Mouse (Mus musculus) liver, embryonic 14.5 days (tissue): ENCODE results near the gene Gdf11. TPM values are rescaled to one million over a fixed set of nuclear protein-coding genes. Genes with fewer than 3 reads are reported as not detected.

ENCODE experiments used
- ATAC-seq: fragments of 200-750 bp; cut with Nextera tagmentation; 2 replicates; pipeline ENCODE4 v1.8.0; 2017; ENCODE audit warnings: moderate number of reproducible peaks, mild to moderate bottlenecking, moderate library complexity; ENCODE audit not compliant: insufficient read depth
- DNase-seq, 3 experiments: peaks; one replicate each; pipeline ENCODE4 v3.0.0-alpha.2; 2012 to 2013; ENCODE audit warnings: low read depth in 3 of 3, low spot score in 3 of 3
- H3K27ac ChIP-seq: fragments of 300-500 bp; sonication (generic); 2 replicates; pipeline ENCODE4 v1.5.1; 2014; ENCODE audit warnings: moderate library complexity, mild to moderate bottlenecking, control low read depth, inconsistent platforms
- H3K27me3 ChIP-seq: fragments of 300-500 bp; sonication (generic); 2 replicates; pipeline ENCODE4 v1.6.1; 2014; ENCODE audit warnings: mild to moderate bottlenecking, low read length, moderate library complexity; ENCODE audit not compliant: control insufficient read depth, insufficient read depth
- H3K36me3 ChIP-seq: fragments of 300-500 bp; sonication (generic); replicated peaks from 2 replicates; pipeline ENCODE4 v1.6.1; 2014; ENCODE audit warnings: low read depth; ENCODE audit not compliant: control insufficient read depth, insufficient read depth
- H3K4me1 ChIP-seq, 2 experiments: fragments of 200-500 bp in 1 of 2; fragments of 300-500 bp in 1 of 2; sonication (generic) in 1 of 2; replicated peaks; 2 replicates each; pipeline ENCODE4 v1.6.1; 2012 to 2014; ENCODE audit warnings: antibody characterized with exemption in 1 of 2, inconsistent platforms in 1 of 2, low read length in 1 of 2; ENCODE audit not compliant: control insufficient read depth in 2 of 2, insufficient read depth in 2 of 2
- H3K4me2 ChIP-seq: fragments of 300-500 bp; sonication (generic); 2 replicates; pipeline ENCODE4 v1.6.1; 2014; ENCODE audit warnings: low read depth, mild to moderate bottlenecking, control low read depth, moderate library complexity
- H3K4me3 ChIP-seq, 2 experiments: fragments of 200-500 bp in 1 of 2; fragments of 300-500 bp in 1 of 2; sonication (generic) in 1 of 2; 2 replicates each; pipeline ENCODE4 v1.5.1; 2012 to 2014; ENCODE audit warnings: low read depth in 2 of 2, low read length in 2 of 2, mild to moderate bottlenecking in 2 of 2, control low read depth in 1 of 2, inconsistent platforms in 1 of 2, moderate library complexity in 1 of 2; ENCODE audit not compliant: insufficient read depth in 1 of 2
- H3K9ac ChIP-seq: fragments of 300-500 bp; sonication (generic); replicated peaks from 2 replicates; pipeline ENCODE4 v1.6.1; 2014; ENCODE audit warnings: mild to moderate bottlenecking, control low read depth, moderate library complexity
- H3K9me3 ChIP-seq: fragments of 300-500 bp; sonication (generic); 2 replicates; pipeline ENCODE4 v1.6.1; 2016; ENCODE audit warnings: low read length, mixed read lengths; ENCODE audit not compliant: control insufficient read depth
- CTCF ChIP-seq: IDR thresholded peaks from 2 replicates; pipeline ENCODE4 v1.5.1; 2016; ENCODE audit warnings: antibody characterized with exemption, low read depth, control low read depth
- EP300 ChIP-seq: IDR thresholded peaks from 2 replicates; pipeline ENCODE4 v1.6.1; 2016; ENCODE audit warnings: antibody characterized with exemption, low read depth
- WGBS: fragments of 180-500 bp; shearing (Covaris S2); extraction: QIAGEN DNeasy Blood & Tissue Kit; methylation state at CpG from one replicate; pipeline ENCODE4 v1.1.7; 2014; ENCODE audit not compliant: insufficient replicate concordance; 5-methylcytosine and 5-hydroxymethylcytosine counted together
- polyA plus RNA-seq, 2 experiments: library from polyadenylated mRNA; depleted of rRNA in 1 of 2; stranded (reverse) in 1 of 2; unstranded in 1 of 2; fragments of >200 nt; fragmentation: Nextera tagmentation in 1 of 2; extraction: Ambion mirVana in 1 of 2; gene quantifications; 2 replicates each; pipeline versions ENCODE4 v1.2.1 to v1.2.3; 2012 to 2014

Gdf11 gene
- polyA plus RNA-seq, 2 experiments, result 0.23 to 0.36 TPM

DNA sequence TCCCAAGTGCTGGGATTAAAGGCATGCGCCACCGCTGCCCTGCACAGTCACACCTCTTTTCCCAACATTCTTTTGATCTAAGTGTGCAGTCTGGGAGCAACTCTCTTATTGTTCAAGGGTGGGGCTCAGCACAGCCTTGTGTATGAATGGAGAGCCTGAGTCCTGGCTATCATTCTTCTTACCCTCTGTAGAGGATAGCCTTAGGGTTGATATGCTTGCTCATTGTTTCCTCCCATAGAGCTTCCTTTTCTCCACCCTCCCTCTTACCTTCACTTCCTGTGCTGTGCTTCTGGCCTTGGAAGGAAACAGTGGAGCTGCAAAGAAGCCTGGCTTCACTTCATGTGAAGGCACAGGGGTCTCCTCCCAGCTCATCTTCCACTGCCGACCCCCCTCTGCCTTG, 9.2 kb upstream of the Gdf11 start, which contains the start of gene Cd63:
Gene Cd63 (plus strand): TSS at position 292 of the 400 bp plus-strand sequence.
- ATAC-seq (no peak), DNase-seq (no peak)
- no peaks in the 10 kb centered on the region for H3K9me3 ChIP-seq
- H3K9ac ChIP-seq, result no peak within 1 kb of the TSS
- TF ChIP-seq CTCF, result no peak
- no peak for TF ChIP-seq EP300
- WGBS, result 58% methylated on average over 3 of the region's 3 CpGs
- H3K27me3 ChIP-seq, result peaks cover 14% of the 10 kb centered on the region
- H3K27ac ChIP-seq, result no peak within 1 kb of the TSS
- H3K4me2 ChIP-seq, result no peak within 1 kb of the TSS
- H3K36me3 ChIP-seq, result no peaks in the 10 kb centered on the region
- H3K4me1 ChIP-seq, result 0 out of 4 replicates have a peak, but pooled peaks cover 0 to 3% of the 10 kb centered on the region in 2 experiments
- no peak within 1 kb of the TSS for H3K4me3 ChIP-seq

DNA sequence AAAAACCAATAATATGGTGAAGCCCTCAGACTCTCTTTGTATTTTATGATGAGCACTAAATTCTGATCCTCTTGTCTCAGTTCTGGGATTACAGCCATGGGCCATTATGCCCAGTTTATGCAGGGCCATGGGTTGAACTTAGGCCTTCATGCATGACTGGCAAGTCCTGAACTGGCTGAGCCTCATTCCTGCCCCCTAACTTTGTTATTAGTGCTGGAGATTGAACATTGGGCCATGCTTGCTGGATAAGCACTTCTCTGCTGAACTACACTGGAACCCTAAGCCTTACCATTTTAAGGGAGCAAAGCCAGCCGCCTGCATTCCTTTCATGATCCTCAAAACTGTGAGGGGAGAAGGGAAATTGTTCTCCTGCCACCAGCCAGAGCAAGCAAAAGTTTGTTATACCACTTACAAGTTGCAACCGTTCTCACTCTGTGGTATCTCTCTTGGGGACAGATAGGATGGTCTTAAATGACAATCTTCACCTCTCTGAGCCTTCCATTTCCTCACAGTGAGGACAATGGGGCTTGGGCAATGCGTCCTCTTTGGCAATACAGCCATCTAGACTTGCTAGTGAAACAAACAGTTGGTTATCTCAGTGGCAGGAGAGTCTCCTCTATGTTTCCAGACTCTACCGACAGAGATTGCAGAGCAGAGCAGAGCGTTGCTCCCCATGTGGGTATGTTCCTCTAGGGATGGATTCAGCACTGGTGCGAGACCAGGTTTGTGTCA, 8.4 kb upstream of the Gdf11 start:
- Histone ChIP-seq H3K4me1 (0 out of 4 replicates have a peak, but pooled peaks cover 0 to 5% of the 10 kb centered on the region in 2 experiments), H3K9me3 (no peaks in the 10 kb centered on the region), H3K27me3 (peaks cover 16% of the 10 kb centered on the region), H3K4me3 (no peak overlapping the region), H3K36me3 (no peaks in the 10 kb centered on the region), H3K4me2 (no peak overlapping the region), H3K9ac (no peak overlapping the region), H3K27ac (no peak overlapping the region)
- ATAC-seq (no peak), DNase-seq (no peak)
- no peak for TF ChIP-seq CTCF
- no peak for TF ChIP-seq EP300
- 51% methylated on average over 6 of the region's 6 CpGs for WGBS

DNA sequence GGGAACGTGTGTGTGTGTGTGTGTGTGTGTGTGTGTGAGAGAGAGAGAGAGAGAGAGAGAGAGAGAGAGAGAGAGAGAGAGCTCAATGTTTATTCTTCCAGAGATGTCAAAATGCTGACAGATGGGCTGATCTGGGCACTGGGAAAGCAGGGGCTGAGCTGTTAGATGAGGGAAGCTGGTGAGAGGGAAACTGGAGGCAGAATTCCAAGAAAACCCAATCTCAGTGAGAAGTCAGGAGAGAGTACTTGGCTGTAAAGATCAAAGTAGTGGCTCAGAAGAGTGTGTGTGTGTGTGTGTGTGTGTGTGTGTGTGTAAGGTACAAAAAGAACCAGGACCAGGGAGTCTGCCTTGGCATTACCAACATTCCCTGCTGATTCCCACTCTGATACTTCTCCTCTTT, 6.0 kb upstream of the Gdf11 start:
- 5% methylated on average over 1 of the region's 1 CpGs for WGBS
- H3K4me3 ChIP-seq, result no peak overlapping the region
- H3K27ac ChIP-seq, result no peak overlapping the region
- H3K9me3 ChIP-seq, result no peaks in the 10 kb centered on the region
- H3K27me3 ChIP-seq, result peaks cover 35% of the 10 kb centered on the region
- DNase-seq (no peak), ATAC-seq (no peak)
- H3K4me1 ChIP-seq, result 0 out of 4 replicates have a peak, but pooled peaks cover 0 to 5% of the 10 kb centered on the region in 2 experiments
- H3K9ac ChIP-seq, result no peak overlapping the region
- H3K36me3 ChIP-seq, result no peaks in the 10 kb centered on the region
- TF ChIP-seq EP300, result no peak
- H3K4me2 ChIP-seq, result no peak overlapping the region

DNA sequence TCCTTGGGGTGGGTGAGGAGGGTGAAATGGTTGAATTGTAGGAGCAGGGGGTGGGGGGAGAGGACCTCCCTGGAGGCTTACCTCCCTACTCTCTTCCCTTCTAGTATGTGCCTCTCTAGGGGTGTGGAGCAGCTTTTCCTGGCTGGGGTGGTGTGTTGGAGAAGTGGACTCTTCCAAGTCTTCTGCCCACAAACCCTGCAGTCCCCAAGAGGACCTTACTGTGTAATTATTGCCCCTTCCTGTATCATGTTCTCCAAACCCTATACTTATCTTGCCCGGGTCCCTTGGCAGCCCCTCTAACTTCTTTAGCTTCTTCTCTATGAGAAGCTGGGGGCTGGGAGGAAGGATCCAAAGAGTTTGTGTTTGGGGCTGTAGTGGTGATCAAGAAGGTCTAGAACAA, 5.3 kb upstream of the Gdf11 start:
- 14% methylated on average over 1 of the region's 1 CpGs for WGBS
- Histone ChIP-seq H3K27me3 (peaks cover 42% of the 10 kb centered on the region), H3K27ac (no peak overlapping the region), H3K9ac (no peak overlapping the region), H3K4me2 (no peak overlapping the region), H3K4me3 (no peak overlapping the region), H3K9me3 (no peaks in the 10 kb centered on the region), H3K4me1 (0 out of 4 replicates have a peak, but pooled peaks cover 0 to 5% of the 10 kb centered on the region in 2 experiments), H3K36me3 (no peaks in the 10 kb centered on the region)
- DNase-seq, result no peak
- TF ChIP-seq CTCF, result no peak
- TF ChIP-seq EP300, result no peak
- ATAC-seq, result no peak

DNA sequence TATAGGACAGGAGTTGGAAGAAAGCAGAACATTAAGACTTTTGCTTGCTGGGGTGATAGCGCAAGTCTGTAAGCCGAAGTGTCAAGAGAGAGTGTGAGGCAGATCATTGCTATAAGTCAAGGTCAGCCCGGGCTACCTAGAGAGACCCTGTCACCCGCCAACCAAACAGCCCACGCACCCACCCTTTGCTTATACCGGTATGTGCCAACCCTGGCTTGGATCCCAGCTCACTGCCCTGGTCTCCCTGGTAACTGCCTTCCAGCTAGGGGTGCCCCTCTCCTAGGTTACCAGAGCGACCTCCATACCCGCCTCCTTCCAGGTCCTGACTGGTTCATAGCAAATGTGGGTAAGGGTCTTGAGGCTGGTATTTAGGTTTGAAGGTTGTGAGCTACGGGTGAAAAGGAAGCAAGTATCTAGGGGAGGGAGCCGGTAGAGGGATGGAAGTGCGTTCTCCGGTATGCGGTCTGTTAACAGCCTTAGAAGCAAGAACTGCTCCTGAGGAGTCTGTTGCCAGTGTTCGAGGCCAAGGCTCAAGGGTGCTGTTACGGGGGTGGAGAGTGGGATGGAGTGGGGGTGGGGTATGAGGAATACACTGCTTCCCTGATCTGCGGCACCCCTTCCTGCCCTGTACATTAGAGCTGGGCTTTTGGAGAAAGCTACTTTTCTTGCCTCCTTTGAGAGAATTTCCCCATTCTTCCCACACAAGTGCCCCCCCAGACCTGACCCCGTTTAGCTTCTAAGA, 4.6 kb upstream of the Gdf11 start:
- no peaks in the 10 kb centered on the region for H3K9me3 ChIP-seq
- no peak overlapping the region for H3K9ac ChIP-seq
- no peak for TF ChIP-seq EP300
- no peak for ATAC-seq
- 7% methylated on average over 17 of the region's 17 CpGs for WGBS
- H3K27me3 ChIP-seq, result peaks cover 49% of the 10 kb centered on the region
- H3K36me3 ChIP-seq, result no peaks in the 10 kb centered on the region
- no peak overlapping the region for H3K4me2 ChIP-seq
- H3K4me1 ChIP-seq, result 0 out of 4 replicates have a peak, but pooled peaks cover 0 to 2% of the 10 kb centered on the region in 2 experiments
- no peak for DNase-seq
- no peak overlapping the region for H3K27ac ChIP-seq
- no peak overlapping the region for H3K4me3 ChIP-seq
